Mouse (Mus musculus) central nervous system, embryonic 14 days (tissue): ENCODE data around the gene Kprp. TPM values are rescaled to one million over a fixed set of nuclear protein-coding genes. Genes with fewer than 3 reads are reported as not detected.

Experiments
- polyA plus RNA-seq: library from polyadenylated mRNA; depleted of rRNA; stranded (reverse); fragments of >200 nt; gene quantifications from 2 replicates; pipeline ENCODE4 v1.2.3, GENCODE M21; 2012; rRNA removed

The Kprp gene
- polyA plus RNA-seq = not detected in 2 replicates

GRCm38 (mm10) chr3:92827108-92827507, at the start of gene Kprp:
Kprp (minus strand) TSS chr3:92827247.

GRCm38 (mm10) chr3:92870116-92870515, 43.1 kb upstream of the Kprp start, which contains the start of gene 2310050C09Rik:
2310050C09Rik (minus strand) TSS chr3:92870216.

GRCm38 (mm10) chr3:92851186-92851585, 24.1 kb upstream of the Kprp start, which contains the start of gene Lce1l:
Lce1l (minus strand) TSS chr3:92851286.

DNA sequence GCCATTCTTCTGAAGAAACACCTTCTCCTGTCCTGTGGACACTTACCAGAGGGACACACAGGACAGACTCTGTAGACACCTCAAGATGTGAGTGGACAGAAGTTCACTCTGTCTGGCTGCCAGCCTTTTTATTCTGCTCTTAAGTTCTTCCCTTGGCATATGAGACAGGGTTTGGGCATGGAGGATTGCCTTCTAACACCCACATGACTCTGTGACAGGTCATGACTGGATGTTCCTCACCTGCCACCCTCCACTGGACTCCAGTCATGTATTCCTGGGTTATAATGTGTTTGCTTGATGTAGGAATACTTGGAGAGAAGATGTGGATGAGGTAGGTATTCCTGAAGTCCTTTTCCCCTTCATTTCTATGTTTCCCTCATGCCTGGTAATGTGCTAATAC, 19.3 kb downstream of the Kprp start, which contains the start of gene Lce1k:
TSS of gene Lce1k (minus strand) at position 101 of the 400 bp plus-strand sequence.

GRCm38 (mm10) chr3:92790414-92790813, 36.6 kb downstream of the Kprp start, which contains the start of gene Lce1j:
Lce1j (minus strand) TSS chr3:92790514.

GRCm38 (mm10) chr3:92778799-92779198, 48.2 kb downstream of the Kprp start, which contains the start of gene Lce1i:
Lce1i (minus strand) TSS chr3:92778899.

Other genes starting within 250 kb of the Kprp start
- not detected in 2 replicates for gene Smcp, start 238.2 kb downstream of the Kprp start, polyA plus RNA-seq
- gene 2210017I01Rik, start 219.8 kb downstream of the Kprp start, polyA plus RNA-seq = not detected in 2 replicates
- gene Lce6a, start 205.6 kb downstream of the Kprp start, polyA plus RNA-seq = not detected in 2 replicates
- gene Lce1a1, start 178.9 kb downstream of the Kprp start, polyA plus RNA-seq = not detected in 2 replicates
- gene Lce1b, start 170.3 kb downstream of the Kprp start, polyA plus RNA-seq = not detected in 2 replicates
- not detected in 2 replicates for gene Lce1a2, start 156.9 kb downstream of the Kprp start, polyA plus RNA-seq
- gene Lce1c, start 148.0 kb downstream of the Kprp start, polyA plus RNA-seq = not detected in 2 replicates
- not detected in 2 replicates for gene Lce1d, start 140.0 kb downstream of the Kprp start, polyA plus RNA-seq
- not detected in 2 replicates for gene Lce1e, start 118.2 kb downstream of the Kprp start, polyA plus RNA-seq
- not detected in 2 replicates for gene Lce1f, start 106.9 kb downstream of the Kprp start, polyA plus RNA-seq
- gene Gm38119, start 88.2 kb downstream of the Kprp start, polyA plus RNA-seq = not detected in 2 replicates
- gene Lce1g, start 74.9 kb downstream of the Kprp start, polyA plus RNA-seq = not detected in 2 replicates
- gene Lce1h, start 62.2 kb downstream of the Kprp start, polyA plus RNA-seq = not detected in 2 replicates
- not detected in 2 replicates for gene Lce1i, start 48.3 kb downstream of the Kprp start, polyA plus RNA-seq
- not detected in 2 replicates for gene Lce1j, start 36.7 kb downstream of the Kprp start, polyA plus RNA-seq
- gene Lce1k, start 19.4 kb downstream of the Kprp start, polyA plus RNA-seq = not detected in 2 replicates
- gene Lce1l, start 24.0 kb upstream of the Kprp start, polyA plus RNA-seq = not detected in 2 replicates
- gene 2310050C09Rik, start 43.0 kb upstream of the Kprp start, polyA plus RNA-seq = not detected in 2 replicates
- gene Lce3a, start 99.0 kb upstream of the Kprp start, polyA plus RNA-seq = not detected in 2 replicates
- gene Lce3b, start 105.7 kb upstream of the Kprp start, polyA plus RNA-seq = not detected in 2 replicates
- gene Lce3c, start 117.2 kb upstream of the Kprp start, polyA plus RNA-seq = not detected in 2 replicates
- gene Lce3d, start 130.1 kb upstream of the Kprp start, polyA plus RNA-seq = not detected in 2 replicates
- not detected in 2 replicates for gene Lce3e, start 139.8 kb upstream of the Kprp start, polyA plus RNA-seq
- not detected in 2 replicates for gene Lce3f, start 165.0 kb upstream of the Kprp start, polyA plus RNA-seq
- gene Crct1, start 188.4 kb upstream of the Kprp start, polyA plus RNA-seq = 0.37 and 0.51 TPM in 2 replicates
- not detected in 2 replicates for gene Lce1m, start 191.8 kb upstream of the Kprp start, polyA plus RNA-seq
- gene Gm4858, start 241.6 kb upstream of the Kprp start, polyA plus RNA-seq = not detected in 2 replicates